Mouse (Mus musculus) adrenal gland, postnatal 10 days (tissue): Measurements from ENCODE around the gene Nt5c2. TPM values are rescaled to one million over a fixed set of nuclear protein-coding genes. Genes with fewer than 3 reads are reported as not detected.

ENCODE experiments used
- DNase-seq: peaks from one replicate; pipeline ENCODE4 v3.0.0; 2021; ENCODE audit warnings: mixed read lengths
- total RNA-seq, 2 experiments: library from RNA; stranded (reverse); gene quantifications; 2 replicates each; pipeline ENCODE4 v1.2.3; 2021

Nt5c2 gene
- total RNA-seq, 2 experiments from 2014 or later = 73.1 to 77.3 TPM

GRCm38 (mm10) chr19:46886826-46887225 is 128.1 kb downstream of the Nt5c2 start:
- DNase-seq = no peak

DNA sequence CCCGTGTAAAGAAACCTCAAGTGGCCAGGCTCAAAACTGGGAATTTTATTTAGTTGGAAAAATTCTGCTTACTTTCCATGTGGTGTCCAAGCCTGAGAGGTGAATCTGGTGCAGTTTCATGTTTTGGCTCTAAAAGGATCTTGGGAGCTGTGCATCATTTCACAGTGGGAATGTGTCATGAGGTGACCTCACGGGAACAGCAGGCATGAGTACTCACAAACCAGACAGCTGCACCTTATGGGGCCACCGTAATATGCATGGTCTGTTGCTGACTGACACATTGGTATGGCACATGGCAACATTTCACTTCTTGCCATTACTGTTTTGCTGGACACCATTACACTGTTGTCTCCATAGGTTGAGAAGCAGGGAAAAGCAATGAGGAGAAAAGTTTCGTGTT is 129.6 kb downstream of the Nt5c2 start:
- DNase-seq = no peak

DNA sequence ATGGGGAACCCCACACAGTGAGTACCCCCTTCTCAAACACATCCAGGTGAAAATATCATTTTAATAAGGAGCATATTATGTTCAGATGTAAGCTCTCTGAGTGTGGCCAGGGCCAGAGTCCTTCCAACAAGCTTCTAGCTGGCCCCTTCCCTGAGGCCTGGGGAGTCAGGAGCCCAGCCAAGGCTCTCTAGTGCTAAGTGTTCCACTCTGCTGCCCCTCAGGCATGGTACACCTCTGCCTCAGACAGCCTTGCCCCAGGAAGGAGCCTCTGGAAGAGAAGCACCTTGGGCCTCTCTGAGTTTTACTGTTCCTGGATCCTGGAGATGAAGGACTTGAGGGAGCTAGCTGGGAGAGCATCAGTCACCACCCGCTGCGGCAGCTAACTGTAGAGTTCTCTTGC is 135.1 kb downstream of the Nt5c2 start:
- no peak for DNase-seq

DNA sequence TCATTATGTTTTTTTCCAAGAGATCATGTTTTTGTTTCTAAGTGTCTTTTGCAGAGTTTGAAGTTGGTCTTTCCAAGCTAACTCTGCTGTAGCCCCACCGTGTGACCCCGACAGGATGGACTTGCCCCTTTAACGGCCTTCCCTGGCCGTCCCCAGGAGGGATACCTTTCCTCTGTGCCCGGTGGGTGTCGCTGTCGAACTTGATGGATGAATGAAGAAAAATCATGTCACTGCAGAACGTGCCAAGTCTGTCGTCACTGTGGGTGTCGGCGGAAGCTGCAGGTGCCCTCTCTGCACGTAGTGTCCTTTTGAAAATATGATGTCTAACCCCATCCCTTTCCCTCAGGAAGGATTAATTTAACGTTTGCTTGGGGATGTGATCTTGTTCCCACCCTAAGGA is 136.6 kb downstream of the Nt5c2 start:
- DNase-seq = peak; percentile 71

DNA sequence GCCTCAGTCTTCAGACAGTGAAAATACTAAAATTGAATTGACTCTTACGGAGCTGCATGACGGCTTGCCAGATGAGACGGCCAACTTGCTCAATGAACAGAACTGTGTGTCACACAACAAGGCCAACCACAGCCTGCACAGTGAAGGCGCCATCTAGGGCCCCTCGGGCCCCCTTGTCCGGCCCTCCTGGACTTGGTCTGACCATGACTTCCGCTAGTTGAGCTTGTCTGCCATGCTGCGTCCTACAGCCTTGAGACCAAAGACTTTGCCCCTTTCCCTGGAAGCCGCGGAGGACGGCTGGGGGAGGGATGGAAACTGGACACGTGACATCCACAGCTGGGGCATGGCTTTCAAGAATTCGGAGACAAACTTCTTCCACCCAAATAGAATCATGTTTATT is 137.1 kb downstream of the Nt5c2 start:
- DNase-seq = peak; percentile 59

DNA sequence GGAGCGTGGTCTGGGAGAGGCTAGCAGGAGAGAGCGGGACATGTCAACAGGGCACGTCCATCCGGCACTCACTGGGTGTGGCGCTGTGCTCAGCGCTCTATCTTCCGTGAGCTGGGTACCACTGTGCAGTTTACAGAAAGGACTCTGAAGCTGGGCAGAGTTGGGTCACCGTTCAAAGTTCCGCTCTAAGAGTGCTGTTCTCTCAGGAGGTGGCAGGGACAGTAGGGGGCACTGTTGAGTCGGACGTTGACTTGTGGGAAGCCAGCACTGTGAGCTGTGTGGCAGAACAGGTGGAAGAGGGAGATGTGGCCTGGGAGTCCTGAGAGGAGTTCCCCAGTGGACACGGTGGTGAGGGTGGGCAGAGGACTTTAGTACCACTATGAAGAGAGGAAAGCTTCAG is 139.2 kb downstream of the Nt5c2 start:
- peak; percentile 94 for DNase-seq

- no peak for DNase-seq
Measured at GRCm38 (mm10) chr19:46873924-46874323, 141.0 kb downstream of the Nt5c2 start.

DNA sequence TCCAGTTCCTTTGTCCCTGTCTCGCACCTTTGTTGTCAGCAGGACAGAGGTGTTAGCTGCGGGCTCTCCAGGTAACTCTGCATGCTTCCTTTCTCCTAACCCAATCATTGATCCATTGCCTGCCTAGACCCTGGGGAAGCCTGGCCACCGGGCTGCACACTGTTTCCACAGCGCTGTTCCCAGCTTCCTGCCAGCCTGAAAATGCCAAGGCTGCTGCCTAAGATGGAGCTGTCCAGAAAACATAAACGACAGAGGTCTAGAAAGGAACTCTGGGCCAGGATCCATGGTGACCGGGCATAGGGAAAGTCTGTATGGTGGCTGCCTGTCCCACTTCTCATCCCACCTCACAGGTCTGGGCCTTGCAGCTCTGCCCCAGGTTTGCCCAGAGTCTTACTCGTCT is 143.3 kb downstream of the Nt5c2 start:
- DNase-seq = peak; percentile 69

DNA sequence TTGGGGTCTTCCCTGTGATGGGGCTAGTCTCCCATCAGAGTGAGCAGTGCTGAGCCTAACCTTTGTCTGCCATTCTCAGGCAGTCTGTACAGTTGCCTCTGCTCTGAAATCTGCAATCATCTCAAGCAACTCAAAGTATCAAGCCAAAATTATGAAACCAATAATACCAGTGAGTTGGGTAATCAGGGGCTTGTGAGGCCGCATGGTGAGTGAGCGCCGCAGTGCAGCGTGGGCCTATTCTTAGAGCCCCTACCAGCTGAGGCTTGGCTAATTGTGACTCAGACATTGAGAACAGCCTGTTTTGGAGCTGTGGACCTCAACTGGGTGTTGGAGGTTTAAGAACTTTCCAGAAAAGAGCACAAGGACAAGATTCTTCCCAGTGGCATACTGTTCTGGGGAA is 143.9 kb downstream of the Nt5c2 start:
- no peak for DNase-seq

DNA sequence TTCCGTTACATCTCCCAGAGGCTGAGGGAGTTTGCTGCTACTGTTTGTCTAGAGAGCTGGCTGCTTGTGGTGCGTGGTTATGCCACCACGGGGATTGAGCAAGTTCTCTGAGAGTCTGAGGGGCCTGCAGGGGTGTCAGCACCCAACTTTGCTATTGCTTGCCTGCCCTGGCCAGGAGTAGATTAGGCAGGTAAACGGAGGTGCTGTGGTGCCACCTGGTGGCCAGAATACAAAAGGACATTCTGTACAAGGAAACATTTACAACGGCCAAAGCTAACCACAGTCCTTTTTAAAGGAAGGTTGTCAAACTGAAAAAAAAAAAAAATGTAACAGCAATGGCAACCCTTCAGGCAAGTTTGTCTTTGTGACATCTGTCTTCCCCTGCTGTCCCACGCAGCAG is 145.4 kb downstream of the Nt5c2 start:
- DNase-seq = peak; percentile 89

GRCm38 (mm10) chr19:46869049-46869448 is 145.9 kb downstream of the Nt5c2 start:
- no peak for DNase-seq

- DNase-seq = no peak
Measured at GRCm38 (mm10) chr19:46865381-46865780, 149.6 kb downstream of the Nt5c2 start.

- no peak for DNase-seq
Measured at GRCm38 (mm10) chr19:46864731-46865331, 150.1 kb downstream of the Nt5c2 start.

DNA sequence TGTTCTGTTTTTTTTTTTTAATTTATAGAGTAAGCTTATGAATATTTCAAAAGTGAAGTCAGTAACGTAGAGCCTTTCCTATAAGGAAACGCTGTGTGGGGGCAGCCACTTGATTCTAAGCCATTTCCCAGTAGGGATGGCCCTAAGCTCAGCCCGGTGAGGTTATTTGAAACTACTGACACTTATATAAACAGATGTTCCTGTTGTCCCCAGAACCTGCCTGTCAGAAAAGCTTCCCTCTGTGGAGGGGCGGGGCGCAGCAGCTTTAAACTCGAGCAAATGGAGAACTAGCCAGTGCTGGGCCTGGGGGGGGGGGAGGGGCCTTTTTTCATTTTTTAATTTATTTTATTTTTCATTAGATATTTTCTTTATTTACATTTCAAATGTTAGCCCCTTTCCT is 150.9 kb downstream of the Nt5c2 start:
- no peak for DNase-seq

- peak; percentile 51 for DNase-seq
Measured at GRCm38 (mm10) chr19:46863236-46863927, 151.6 kb downstream of the Nt5c2 start.

GRCm38 (mm10) chr19:46862556-46862955 is 152.4 kb downstream of the Nt5c2 start:
- DNase-seq = no peak

GRCm38 (mm10) chr19:46858200-46858599 is 156.8 kb downstream of the Nt5c2 start:
- DNase-seq = no peak

DNA sequence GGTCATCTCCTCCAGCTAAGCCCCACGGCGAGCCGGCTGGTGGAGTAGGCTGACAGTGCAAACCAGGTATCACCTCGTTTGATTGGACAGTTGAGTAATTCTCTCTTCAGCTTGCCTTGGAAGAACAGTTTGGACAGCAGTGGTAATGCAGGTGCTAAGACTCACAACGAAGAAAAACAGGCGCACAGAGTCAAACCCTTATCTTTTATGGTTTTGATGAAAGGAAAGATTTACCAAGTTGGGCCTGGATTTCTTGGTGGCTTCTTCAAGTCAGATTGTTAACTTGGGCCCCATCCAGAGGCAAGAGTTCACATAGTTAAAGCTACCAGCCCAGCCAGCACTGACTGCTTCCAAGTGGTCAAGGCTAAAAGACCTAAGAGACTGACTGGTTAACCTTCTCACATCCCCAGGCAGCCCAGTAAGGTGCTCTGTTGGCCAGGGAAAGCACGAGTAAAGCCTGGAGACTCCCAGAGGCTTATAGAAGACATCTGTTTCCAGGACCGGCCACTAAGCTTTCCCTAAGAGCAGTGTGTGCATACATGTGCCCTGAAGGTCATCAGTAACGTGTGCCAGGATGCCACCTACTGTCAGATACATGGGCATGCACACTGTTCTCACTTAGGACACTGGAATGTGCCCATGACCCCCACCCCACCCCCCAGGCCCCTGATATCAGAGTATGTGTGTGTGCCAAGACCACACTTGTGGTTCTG is 157.5 kb downstream of the Nt5c2 start:
- no peak for DNase-seq

DNA sequence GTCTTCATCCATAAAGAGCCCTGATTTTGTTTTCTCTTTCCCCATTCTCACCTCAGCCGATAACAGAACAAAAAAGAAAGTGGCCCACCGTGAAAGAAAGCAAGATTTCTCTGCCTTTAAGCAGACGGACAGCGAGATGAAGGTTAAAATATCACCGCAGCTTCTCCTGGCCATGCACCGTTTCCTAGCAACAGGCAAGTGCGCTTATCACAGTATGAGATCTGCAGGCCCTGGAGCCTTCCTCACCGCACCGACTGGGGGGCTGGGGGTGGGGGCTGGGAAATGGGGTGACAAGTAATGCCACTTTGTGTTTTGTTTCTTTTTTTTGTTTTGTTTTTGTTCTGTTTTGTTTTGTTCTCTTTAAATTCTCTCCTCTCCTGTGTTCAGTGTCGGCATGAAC is 158.2 kb downstream of the Nt5c2 start:
- DNase-seq = no peak

DNA sequence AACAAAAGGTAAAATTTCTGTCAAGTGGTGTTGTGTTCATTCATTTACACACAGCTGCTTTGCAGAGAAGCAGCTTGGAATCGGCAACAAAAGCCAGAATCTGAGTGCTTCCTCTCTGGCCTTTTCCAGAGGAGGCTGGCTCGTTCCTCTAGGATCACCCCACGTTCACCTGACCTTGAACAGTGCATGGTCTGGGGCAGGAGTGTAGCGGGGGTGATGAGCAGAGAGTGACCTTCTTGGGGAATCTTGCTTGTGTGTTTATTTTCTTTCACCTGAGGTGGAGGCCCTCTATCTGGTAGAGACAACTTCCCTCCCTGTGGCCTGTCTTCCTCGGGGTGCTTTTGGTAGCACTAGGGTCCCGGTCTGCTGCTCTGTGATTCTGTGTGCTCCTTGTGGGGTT is 158.7 kb downstream of the Nt5c2 start:
- DNase-seq = no peak

GRCm38 (mm10) chr19:46849443-46849997 is 165.4 kb downstream of the Nt5c2 start:
- DNase-seq = no peak

DNA sequence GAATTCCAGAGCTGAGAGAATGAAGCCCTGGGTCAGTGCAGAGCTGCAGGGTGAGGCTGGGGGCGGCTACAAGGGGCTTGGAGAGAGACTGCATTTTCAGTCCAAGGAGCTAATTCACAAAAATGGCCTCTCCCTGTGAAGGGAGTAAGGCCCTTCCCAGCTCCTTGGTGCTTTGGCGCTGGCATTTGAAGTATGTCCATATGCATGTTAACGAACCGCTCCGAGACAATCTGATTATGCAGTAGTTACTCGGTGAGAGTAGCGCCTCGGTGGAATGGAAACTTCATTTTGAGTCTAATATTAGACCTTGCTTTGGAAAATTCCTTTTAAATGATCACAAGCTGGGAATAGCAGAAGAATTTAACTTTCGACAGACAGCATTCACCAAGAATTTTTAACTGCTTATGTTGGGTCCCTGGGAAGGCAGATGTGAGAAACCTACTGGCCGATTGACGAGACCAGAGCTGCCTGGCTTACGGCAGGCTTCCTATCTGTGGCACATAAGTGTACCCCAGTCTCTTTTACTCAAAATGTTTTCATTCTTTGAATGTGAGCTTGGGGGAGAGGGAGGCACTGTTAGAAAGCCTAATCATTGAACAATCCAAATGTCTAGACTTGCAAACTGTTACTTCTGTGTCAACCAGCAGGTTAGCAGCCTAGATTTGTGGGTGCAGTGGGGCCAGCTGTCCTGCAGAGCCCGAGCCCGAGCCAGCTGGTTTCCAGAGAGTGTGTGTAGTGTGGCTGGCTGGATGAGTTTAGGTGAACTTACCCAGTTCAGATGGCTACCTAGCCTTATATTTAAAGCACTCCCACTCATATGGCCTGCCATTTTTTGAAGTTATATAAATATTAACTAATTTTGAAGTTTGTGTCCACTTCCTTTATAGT is 166.3 kb downstream of the Nt5c2 start:
- DNase-seq = no peak
